Mouse (Mus musculus) cerebellum, adult 2 months (tissue): ENCODE measurements at regions not wholly inside any gene's neighbourhood (a gene's known extent, or its start where the extent isn't known, plus 50 kb on each side); places are given as distances from the start of the nearest gene placed in this dataset.
"Not testable (repeated sequence)": the region's sequence is repeated elsewhere in the genome, so short reads cannot be mapped to it uniquely, and the experiment has no call there.

Experiments
- DNase-seq, 2 experiments: peaks; one replicate each; pipeline ENCODE4 v3.0.0; 2021
- H3K27ac ChIP-seq: fragments of 200-500 bp; 2 replicates; pipeline ENCODE4 v1.5.1; 2012; ENCODE audit warnings: low read length, control low read depth, inconsistent platforms; ENCODE audit not compliant: insufficient read depth
- H3K27me3 ChIP-seq: fragments of 200-500 bp; 2 replicates; pipeline ENCODE4 v1.6.1; 2012; ENCODE audit warnings: inconsistent platforms, mild to moderate bottlenecking, low read length, moderate library complexity; ENCODE audit not compliant: control insufficient read depth, insufficient read depth
- H3K4me1 ChIP-seq: fragments of 200-500 bp; 2 replicates; pipeline ENCODE4 v1.6.1; 2011; ENCODE audit warnings: low read length; ENCODE audit not compliant: control insufficient read depth, insufficient read depth
- H3K4me3 ChIP-seq: fragments of 200-500 bp; replicated peaks from 2 replicates; pipeline ENCODE3; 2011; ENCODE audit warnings: mild to moderate bottlenecking, low read depth, low read length, control low read depth; ENCODE audit not compliant: insufficient read depth
- CTCF ChIP-seq: fragments of 200-500 bp; IDR thresholded peaks from 2 replicates; pipeline ENCODE4 v1.5.1; 2011; ENCODE audit warnings: low read depth, mild to moderate bottlenecking, control low read depth, low read length, moderate library complexity, borderline replicate concordance; ENCODE audit not compliant: insufficient read depth
- POLR2A ChIP-seq: fragments of 200-500 bp; IDR thresholded peaks from 2 replicates; pipeline ENCODE4 v1.6.1; 2011; ENCODE audit warnings: low read length, control low read depth, borderline replicate concordance; ENCODE audit not compliant: insufficient read depth
- WGBS: fragments of 180-500 bp; shearing (Covaris S2); methylation state at CpG from one replicate; pipeline ENCODE4 v1.1.7; 2018; 5-methylcytosine and 5-hydroxymethylcytosine counted together

DNA sequence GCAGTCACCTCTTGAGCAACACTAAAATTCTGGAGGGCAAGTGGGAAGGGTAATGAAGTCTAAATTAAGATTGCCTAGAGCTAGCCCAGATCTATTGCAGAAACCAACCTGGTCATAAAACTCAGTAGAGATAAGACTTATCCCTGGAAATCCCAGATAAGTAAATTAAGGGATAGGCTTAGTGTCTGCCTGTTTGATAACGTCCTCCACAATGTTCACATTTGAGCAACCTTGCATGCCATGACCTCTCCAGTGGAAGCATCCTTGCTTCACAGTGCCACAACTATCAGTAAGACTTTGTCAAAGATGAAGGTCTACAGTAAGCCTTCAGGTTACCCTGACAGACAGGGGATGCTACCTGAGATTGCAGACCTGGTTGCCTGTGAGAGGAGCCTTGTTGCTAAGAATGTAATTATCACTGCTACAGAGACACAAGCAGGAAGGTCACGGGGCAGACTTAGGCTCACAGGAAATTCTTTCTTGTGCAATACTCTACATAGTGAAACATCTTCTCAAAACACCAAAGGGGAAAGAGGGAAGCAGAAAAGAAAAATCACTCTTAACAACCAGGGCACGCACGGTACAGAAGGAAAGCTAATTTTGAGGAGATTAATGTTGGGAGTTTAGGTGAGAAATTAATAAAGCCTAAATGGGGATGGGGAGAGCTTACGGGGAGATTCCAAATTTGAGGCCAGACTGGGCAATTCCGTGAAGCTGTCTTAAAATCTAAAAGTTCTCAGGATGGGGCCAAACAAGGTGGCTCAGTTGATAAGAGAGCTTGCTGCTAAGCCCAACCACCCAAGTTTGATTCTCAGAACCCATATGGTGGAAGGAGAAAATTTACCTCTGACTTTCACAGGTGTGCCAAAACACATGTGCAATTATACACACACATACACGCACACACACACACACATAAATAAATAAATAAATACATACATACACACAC, 56.9 kb upstream of the Prdm9 start:
- WGBS, result 82% methylated on average over 7 of the region's 7 CpGs
- Histone ChIP-seq H3K4me1 (no peaks in the 10 kb centered on the region), H3K4me3 (no peak overlapping the region), H3K27me3 (no peaks in the 10 kb centered on the region), H3K27ac (no peak overlapping the region)
- no peak for DNase-seq
- no peak for TF ChIP-seq CTCF
- no peak for TF ChIP-seq POLR2A

DNA sequence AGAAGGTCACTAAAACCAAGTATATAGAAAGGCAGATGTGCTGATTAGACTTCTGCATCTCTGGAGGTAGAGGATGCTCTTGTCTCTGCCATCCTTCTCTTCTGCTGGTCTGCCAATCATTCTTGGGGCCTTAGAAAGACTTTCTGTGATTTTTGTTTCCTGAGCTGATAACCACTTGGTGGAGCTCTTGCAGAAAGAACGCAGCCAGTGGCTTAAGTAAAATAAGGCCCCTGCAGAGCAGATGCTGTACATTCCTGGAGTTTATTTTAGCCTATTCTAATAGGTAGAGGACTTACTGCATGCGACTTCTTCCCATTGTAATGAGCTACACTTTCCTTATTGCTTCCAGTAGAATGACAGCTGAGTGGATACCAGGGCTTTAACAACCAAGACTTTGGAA, 58.8 kb upstream of the Prdm9 start:
- Histone ChIP-seq H3K27me3 (no peaks in the 10 kb centered on the region), H3K27ac (no peak overlapping the region), H3K4me3 (no peak overlapping the region), H3K4me1 (no peaks in the 10 kb centered on the region)
- no peak for TF ChIP-seq CTCF
- TF ChIP-seq POLR2A, result no peak
- WGBS, result 5% methylated on average over 2 of the region's 2 CpGs
- peak in 1 of 2 experiments; percentile 2 for DNase-seq

- no peak for TF ChIP-seq CTCF
- no peak for TF ChIP-seq POLR2A
- Histone ChIP-seq H3K4me1 (no peaks in the 10 kb centered on the region), H3K27ac (no peak overlapping the region), H3K4me3 (no peak overlapping the region), H3K27me3 (no peaks in the 10 kb centered on the region; the same call in 1 of the 2 replicates)
- WGBS, result 88% methylated on average over 5 of the region's 5 CpGs
- DNase-seq, result no peak
These were observed 66.6 kb upstream of the Prdm9 start for GRCm38 (mm10) chr17:15630792-15631191.

DNA sequence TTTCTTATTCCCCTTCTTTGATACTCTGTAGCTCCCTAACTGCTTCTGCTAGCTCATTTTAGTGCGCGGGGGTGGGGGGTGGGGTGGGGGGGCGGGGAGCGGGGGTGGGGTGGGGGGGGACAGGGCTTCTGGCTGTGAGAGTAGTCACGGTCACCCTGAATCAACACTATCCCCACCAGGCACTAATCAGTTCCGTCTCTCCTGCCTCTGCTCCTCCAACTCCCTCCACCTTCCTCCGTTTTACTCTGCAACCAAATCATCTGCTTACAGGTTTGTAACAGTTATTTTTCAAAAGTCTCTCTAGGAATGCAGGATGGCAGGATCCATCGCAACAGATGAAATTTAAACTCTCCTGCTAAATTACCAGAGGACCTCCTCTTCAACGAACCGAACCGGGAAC, 67.5 kb upstream of the Prdm9 start:
- TF ChIP-seq POLR2A (no peak), CTCF (no peak)
- WGBS, result 25% methylated on average over 11 of the region's 11 CpGs
- Histone ChIP-seq H3K27ac (no peak overlapping the region), H3K27me3 (no peaks in the 10 kb centered on the region; the same call in 1 of the 2 replicates), H3K4me3 (no peak overlapping the region), H3K4me1 (no peaks in the 10 kb centered on the region)
- DNase-seq, result no peak

DNA sequence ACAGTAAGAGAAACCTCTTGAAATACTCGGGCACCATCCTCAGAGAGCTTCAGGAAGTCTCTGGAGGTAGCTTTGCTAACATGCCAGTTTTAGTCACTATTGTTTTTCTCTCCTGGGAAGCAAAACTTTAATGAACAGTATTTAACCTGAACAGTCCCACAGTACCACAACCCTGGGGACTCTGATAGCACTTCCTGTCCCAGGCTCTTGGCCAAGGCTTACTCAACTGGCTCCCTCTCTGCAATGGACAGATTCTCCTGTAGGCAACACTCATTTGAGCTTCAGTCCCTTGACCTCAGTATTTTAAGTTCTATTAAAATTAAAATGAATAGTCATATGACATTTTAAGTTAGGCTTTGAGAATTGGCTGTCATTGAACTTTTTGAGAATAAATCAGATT, 67.9 kb upstream of the Prdm9 start:
- Histone ChIP-seq H3K4me1 (no peaks in the 10 kb centered on the region), H3K4me3 (no peak overlapping the region), H3K27ac (no peak overlapping the region), H3K27me3 (no peaks in the 10 kb centered on the region; the same call in 1 of the 2 replicates)
- no peak for TF ChIP-seq CTCF
- no peak for TF ChIP-seq POLR2A
- 29% methylated on average over 1 of the region's 1 CpGs for WGBS
- no peak for DNase-seq

- not testable (repeated sequence) for H3K27me3 ChIP-seq, H3K4me1 ChIP-seq, H3K4me3 ChIP-seq, DNase-seq, H3K27ac ChIP-seq
- WGBS, result 54% methylated on average over 12 of the region's 12 CpGs
These were observed 65.5 kb upstream of the Chd1 start for GRCm38 (mm10) chr17:15639111-15639865.

DNA sequence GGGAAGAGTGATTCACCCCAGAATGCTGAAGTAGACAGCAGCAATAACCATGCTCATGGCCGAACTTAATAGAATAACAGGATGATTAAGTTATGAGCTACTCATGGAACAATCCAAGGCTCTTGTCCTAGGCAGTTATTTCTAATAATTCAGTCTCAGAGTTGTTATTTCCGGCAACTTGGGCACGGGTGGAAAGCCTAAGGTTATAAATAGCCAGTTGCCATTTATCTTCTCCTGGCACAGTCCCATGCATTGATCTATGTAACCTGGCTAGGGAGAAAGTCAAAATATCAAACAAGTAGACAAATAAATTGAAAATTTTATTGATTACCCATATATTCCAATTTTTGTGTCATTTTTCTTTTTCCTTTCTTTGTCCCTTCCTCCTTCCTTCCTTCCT, 64.0 kb upstream of the Chd1 start:
- no peak for DNase-seq
- 80% methylated on average over 3 of the region's 3 CpGs for WGBS
- no peak overlapping the region for H3K27ac ChIP-seq
- H3K4me3 ChIP-seq, result no peak overlapping the region
- TF ChIP-seq CTCF, result no peak
- no peak for TF ChIP-seq POLR2A
- no peaks in the 10 kb centered on the region for H3K4me1 ChIP-seq
- no peaks in the 10 kb centered on the region for H3K27me3 ChIP-seq

DNA sequence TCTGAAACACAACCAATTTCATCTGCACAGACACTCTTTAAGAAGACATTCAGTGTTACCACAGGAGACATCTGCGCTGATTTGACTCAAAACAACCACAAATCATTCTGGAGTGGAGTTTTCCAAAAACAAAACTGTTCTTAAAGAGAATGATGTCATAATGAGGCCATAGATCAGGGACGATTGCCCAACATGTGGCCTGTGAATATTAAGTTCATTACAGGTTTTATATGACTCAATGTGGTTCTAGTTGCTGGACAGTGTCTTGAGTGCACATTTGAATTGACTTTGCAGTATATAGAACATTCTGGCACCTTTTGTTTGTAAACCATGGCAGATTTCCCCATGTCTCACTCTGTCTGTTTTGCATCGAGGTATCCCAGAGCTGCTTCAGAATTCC, 63.0 kb upstream of the Chd1 start:
- no peak for TF ChIP-seq POLR2A
- TF ChIP-seq CTCF, result no peak

More for the DNA sequence above, 63.0 kb upstream of the Chd1 start:
- Histone ChIP-seq H3K27ac (no peak overlapping the region), H3K4me3 (no peak overlapping the region), H3K4me1 (no peaks in the 10 kb centered on the region), H3K27me3 (no peaks in the 10 kb centered on the region)
- WGBS, result 72% methylated on average over 3 of the region's 3 CpGs
- no peak for DNase-seq
